Mouse (Mus musculus) T-helper 1 cell (primary cell): ENCODE measurements at regions not wholly inside any gene's neighbourhood (a gene's known extent, or its start where the extent isn't known, plus 50 kb on each side); places are given as distances from the start of the nearest gene placed in this dataset.

ENCODE experiments used
- in situ Hi-C: fragments of 300-600 bp; cut with MboI, MseI; formaldehyde crosslinking; loops from one replicate; pipeline ENCODE4 v1.15.1; 2025; ENCODE audit warnings: high pct_unique_total_duplicates

GRCm38 (mm10) chr9:23125761-23126704, 96.8 kb upstream of the Bmper start:
- in situ Hi-C loops, result no loop called here

DNA sequence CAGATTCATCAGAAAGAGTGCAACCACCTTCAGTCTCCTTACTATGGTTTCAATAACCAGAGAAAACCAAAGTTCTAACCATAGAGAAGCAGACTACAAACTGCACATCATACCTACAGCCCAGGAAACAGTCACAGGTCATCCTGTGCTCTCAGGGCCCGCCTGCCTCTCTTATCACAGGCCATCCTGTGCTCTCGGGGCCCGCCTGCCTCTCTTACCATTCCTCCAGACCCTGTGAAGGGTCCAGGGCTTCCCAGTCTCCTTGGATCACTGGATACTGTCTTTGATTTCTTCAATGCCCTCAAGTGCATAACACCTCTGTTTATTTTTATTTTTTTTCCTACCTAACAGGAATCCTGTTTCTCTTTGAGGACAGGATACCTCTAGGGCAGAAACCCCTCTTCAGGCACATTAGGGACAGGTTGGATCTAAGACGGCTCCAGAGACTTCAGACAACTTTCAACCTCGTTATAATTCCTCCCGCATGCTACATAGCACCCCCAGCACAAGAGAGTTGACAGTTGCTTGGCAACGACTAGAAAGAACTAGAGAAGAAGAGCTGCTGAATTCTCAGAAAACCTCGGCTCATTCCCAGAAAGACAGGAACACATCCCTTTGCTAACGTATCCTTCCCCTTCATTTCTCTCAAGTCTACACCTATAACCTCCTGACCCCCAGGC, 95.4 kb upstream of the Bmper start:
- in situ Hi-C loops, result no loop called here

DNA sequence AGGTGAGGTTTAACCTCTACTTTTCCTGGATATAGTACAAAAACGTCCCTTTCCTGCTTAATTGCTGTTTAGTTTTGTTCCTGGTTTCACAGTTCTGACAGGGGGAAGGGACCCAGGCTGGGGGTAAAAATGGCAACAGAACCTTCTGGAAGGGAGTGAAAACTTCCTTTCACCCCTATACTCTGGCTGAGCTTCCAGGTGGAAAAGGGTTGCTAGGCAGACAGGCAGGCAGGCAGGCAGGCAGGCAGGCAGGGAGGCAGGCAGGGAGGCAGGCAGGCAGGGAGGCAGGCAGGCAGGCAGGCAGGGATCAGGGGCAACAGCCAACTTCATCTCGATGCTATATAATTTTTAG, 94.9 kb upstream of the Bmper start:
- in situ Hi-C loops, result no loop called here

DNA sequence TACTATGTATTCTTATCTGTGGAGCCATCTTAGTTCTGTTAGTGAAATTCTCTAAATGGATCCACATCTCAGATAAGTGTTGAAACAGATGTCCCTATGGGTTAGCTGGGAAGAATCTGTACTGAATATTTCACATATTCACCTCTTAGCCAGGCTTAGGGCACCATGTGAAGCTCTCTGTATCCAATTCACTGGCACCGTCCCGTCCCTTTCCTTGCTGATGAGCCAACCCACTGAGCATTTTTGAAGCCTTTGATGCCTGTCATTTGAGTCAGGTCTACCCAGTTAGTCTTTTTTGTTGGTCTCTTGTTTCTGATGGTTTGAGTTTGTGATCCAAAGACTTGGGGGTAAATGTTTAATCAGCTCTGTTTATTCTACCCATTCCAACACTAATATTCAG, 88.9 kb upstream of the Bmper start:
- in situ Hi-C loops, result no loop called here

GRCm38 (mm10) chr9:23134421-23135118, 88.3 kb upstream of the Bmper start:
- in situ Hi-C loops, result no loop called here

DNA sequence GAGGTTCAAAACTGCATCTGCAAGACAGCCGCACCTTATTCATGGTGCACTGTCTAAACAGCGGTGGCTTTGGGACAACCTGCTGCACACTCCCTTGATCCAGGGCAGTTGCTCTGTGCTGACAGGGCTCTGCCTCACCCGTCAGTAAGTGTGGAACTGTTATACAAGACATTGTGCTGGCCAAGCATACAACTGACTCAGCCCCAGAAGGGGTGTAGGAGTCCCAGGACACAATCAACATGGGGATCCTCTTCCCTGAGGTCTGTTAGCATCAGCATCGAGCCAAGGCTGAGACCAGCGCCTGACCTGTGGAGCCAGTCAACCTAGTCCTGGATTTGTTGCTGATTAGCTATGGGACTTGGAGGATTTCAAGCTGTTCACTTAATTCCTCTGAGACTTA, 86.4 kb upstream of the Bmper start:
- in situ Hi-C loops, result no loop called here

- in situ Hi-C loops, result no loop called here
Measured at GRCm38 (mm10) chr9:23137682-23138210, 85.1 kb upstream of the Bmper start.

DNA sequence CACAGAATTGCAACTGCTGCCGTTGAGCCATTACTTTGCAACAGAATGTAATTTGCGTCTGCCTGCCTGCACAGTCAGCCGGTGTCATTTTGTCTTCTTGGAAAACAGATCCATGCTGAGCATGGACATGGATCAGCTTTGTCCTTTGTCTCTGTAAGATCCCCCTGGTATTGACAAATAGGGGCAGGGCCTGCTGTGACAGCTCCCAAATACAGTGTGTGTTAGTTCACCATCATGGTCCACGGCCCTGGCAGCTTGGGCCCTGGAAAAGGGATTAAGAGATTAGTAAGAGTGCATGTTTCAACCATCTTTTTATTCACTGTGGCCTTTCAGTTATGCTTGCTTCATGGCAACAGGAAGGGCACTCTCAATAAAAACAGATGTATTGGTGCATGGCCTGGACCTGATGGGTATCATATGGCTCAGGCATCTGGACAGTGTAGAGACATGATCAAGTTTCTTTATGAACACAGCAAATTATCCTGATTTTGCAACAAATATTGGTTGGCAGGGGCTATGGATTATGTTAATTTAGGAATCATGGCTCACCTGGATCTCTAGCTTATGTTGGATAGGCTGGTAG, 83.2 kb upstream of the Bmper start:
- in situ Hi-C loops, result no loop called here

- in situ Hi-C loops, result no loop called here
Measured at GRCm38 (mm10) chr9:23144281-23144680, 78.6 kb upstream of the Bmper start.

GRCm38 (mm10) chr9:23150338-23150737, 72.5 kb upstream of the Bmper start:
- in situ Hi-C loops, result no loop called here

DNA sequence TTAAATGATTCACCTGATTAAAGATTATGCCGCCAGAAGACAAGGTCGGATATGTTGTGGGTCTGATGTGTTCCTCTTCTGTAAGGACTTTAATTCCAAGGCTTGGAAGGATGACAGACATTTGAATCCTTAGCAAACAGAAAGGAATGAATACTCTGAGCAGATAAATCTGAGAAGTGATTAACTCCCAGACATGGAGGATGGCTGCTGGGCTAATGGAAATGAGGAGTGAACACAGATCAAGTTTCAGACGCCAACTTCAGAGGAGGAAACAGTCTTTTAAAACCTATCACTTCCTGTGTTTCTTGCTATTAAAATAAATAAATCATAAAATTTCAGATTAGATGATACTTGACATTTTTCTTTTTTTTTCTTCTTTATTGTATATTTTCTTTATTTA, 72.0 kb upstream of the Bmper start:
- in situ Hi-C loops, result no loop called here

- in situ Hi-C loops, result no loop called here
Measured at GRCm38 (mm10) chr9:23151953-23152490, 70.9 kb upstream of the Bmper start.

DNA sequence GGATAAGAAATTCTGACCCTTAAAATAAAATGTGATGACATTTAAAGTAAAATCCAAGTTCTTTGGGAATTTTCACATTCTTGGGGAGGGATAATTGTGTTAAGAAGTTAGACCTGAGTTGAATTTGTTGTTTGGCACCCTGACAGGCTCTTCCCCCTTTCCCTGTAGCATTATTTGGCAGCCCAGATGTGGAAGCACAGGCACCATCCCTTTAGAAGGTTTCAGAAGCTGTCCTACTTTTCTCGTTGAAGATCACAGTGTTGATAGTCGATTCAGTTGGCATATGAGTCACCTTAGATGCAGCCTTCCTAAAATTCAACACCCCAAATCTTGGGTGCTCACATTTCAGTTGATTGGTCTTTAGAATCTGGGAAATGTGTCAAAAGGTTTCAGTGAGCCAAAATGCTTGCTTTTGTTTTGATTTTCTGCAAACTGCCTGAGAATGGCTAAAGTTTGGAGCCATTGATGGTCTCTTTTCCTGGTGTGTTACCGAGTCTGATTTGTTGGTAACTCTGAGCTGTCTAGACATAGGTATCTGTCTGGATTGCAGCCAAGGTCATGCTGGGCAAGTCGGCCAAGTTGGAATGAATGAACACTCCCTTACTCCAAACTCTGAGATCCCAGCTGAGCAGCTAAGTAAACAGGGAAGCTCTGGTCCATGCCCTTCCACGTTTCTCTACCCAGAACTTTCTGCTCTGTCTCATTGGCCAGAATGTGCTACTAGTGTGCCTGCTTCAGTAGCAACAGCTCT, 65.9 kb upstream of the Bmper start:
- in situ Hi-C loops, result no loop called here

- in situ Hi-C loops, result no loop called here
Measured at GRCm38 (mm10) chr9:23158499-23158898, 64.4 kb upstream of the Bmper start.

- in situ Hi-C loops, result loop anchor here (5.0 kb wide), 1 partner anchor 74 kb away; no protein-coding TSS in a partner anchor
Measured at GRCm38 (mm10) chr9:23161346-23161745, 61.5 kb upstream of the Bmper start.

- in situ Hi-C loops, result no loop called here
Measured at GRCm38 (mm10) chr9:23167056-23167591, 55.8 kb upstream of the Bmper start.

DNA sequence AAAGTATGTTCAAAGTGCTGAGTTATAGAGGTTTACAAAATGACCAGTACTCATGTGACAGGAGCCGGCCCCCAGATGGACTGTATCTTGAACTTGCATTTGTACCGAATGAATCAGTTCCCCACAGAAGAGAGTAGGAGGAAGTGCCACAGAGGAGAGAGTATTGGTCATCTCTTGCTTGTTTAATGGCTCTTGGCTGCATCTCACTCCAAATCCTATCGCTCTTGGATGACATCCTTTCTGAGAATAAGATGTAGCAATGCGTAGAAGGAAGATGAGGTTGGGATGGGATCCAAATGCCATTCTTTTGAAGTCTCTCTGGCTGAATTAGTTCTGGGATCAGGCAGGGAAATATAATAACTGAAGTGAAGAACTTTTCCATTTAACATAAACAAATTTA, 55.2 kb upstream of the Bmper start:
- in situ Hi-C loops, result no loop called here

- in situ Hi-C loops, result no loop called here
Measured at GRCm38 (mm10) chr9:23168149-23168548, 54.7 kb upstream of the Bmper start.

DNA sequence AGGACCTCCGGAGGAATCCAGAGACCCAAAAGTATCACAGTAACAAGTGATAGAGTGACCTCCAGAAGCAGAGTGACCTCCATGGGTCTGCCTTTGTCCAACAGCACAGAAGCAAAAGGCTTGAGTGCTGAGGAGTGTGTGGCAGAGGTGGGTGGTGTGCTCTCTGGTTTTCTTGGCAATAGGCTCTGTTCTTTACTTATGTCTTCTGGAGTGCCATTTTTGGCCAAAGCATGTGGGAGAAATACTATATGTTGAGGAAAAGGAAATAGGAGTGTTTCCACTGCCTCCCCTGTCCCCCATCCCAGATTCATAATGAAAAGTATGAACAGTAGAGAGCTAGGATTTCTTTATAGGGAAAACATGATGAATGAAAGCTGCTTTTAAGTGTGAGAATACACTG, 51.5 kb upstream of the Bmper start:
- in situ Hi-C loops, result no loop called here
